Mouse (Mus musculus) liver, adult 2 months (tissue): ENCODE data around the gene Tmem212. TPM values are rescaled to one million over a fixed set of nuclear protein-coding genes. Genes with fewer than 3 reads are reported as not detected.

ENCODE experiments used
- DNase-seq: peaks from one replicate; pipeline ENCODE4 v3.0.0-alpha.2; 2011; ENCODE audit warnings: low read depth, low spot score; ENCODE audit errors: extremely low read depth
- H3K27ac ChIP-seq: fragments of 200-500 bp; replicated peaks from 2 replicates; pipeline ENCODE4 v1.5.1; 2012; ENCODE audit warnings: low read depth, mild to moderate bottlenecking, control low read depth, inconsistent platforms, low read length; ENCODE audit not compliant: insufficient read depth
- H3K27me3 ChIP-seq: fragments of 200-500 bp; 2 replicates; pipeline ENCODE4 v1.6.1; 2012; ENCODE audit warnings: mild to moderate bottlenecking, moderate library complexity, low read length, inconsistent platforms; ENCODE audit not compliant: control insufficient read depth, insufficient read depth
- H3K36me3 ChIP-seq: fragments of 200-500 bp; 2 replicates; pipeline ENCODE4 v1.6.1; 2012; ENCODE audit warnings: low read length, inconsistent platforms; ENCODE audit not compliant: control insufficient read depth, insufficient read depth
- H3K4me1 ChIP-seq: fragments of 200-500 bp; 2 replicates; pipeline ENCODE4 v1.6.1; 2011; ENCODE audit warnings: low read length; ENCODE audit not compliant: control insufficient read depth, insufficient read depth
- H3K4me3 ChIP-seq: fragments of 200-500 bp; 2 replicates; pipeline ENCODE4 v1.5.1; 2011; ENCODE audit warnings: low read depth, mild to moderate bottlenecking, control low read depth, low read length, moderate library complexity; ENCODE audit not compliant: insufficient read depth
- H3K79me2 ChIP-seq: fragments of 200-500 bp; 2 replicates; pipeline ENCODE4 v1.6.1; 2012; ENCODE audit warnings: inconsistent platforms, mild to moderate bottlenecking, low read length, moderate library complexity; ENCODE audit not compliant: control insufficient read depth, insufficient read depth
- H3K9ac ChIP-seq: fragments of 200-500 bp; 2 replicates; pipeline ENCODE4 v1.6.1; 2012; ENCODE audit warnings: low read depth, mild to moderate bottlenecking, control low read depth, inconsistent platforms, low read length
- CTCF ChIP-seq: fragments of 200-500 bp; IDR thresholded peaks from 2 replicates; pipeline ENCODE4 v1.5.1; 2011; ENCODE audit warnings: low read depth, low read length, control low read depth
- POLR2A ChIP-seq: fragments of 200-500 bp; IDR thresholded peaks from 2 replicates; pipeline ENCODE4 v1.6.1; 2011; ENCODE audit warnings: low read length, control low read depth; ENCODE audit not compliant: insufficient read depth; ENCODE audit errors: extremely low read depth
- WGBS: fragments of 180-500 bp; shearing (Covaris S2); methylation state at CpG from one replicate; pipeline ENCODE4 v1.1.7; 2018; 5-methylcytosine and 5-hydroxymethylcytosine counted together
- polyA plus RNA-seq: library from polyadenylated mRNA; depleted of rRNA; stranded (reverse); fragments of >200 nt; gene quantifications from 2 replicates; pipeline ENCODE4 v1.2.3, GENCODE M21; 2012
- total RNA-seq: library from RNA; depleted of rRNA; stranded (reverse); fragments of >200 nt; gene quantifications from 2 replicates; pipeline ENCODE4 v1.2.3, GENCODE M21; 2014

The Tmem212 gene
- total and polyA plus RNA-seq, 2 experiments, result not detected

DNA sequence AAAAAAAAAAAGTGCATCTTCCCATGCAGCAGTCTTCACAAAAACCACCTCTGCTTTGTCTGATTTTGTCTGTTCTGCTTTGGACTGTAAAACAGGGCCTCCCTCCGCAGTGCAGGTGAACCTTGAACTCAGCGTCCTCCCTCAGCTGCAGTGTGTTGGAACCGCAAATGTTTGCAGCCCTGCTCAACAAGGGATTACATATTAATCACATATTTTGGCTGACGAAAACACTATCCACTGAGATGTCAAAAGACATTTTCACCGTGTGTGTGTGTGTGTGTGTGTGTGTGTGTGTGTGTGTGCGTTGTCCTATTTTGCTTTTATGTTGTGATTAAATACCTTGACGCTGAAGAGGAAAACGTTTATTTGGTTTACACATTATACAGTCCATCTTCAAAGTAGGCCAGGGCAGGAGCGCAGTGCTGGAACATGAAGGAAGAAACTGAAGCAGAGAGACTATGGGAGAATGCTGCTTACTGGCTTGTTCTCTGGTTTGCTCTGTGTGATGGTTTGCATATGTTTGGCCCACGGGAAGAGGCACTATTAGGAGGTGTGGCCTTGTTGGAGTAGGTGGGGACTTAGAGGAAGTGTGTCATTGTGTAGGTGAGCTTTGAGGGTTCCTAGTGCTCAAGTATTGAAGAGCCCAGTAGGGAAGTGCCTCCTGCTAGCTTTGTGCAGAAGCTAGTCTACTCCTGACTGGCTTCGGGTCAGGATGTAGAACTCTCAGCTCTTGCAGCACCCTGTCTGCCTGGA lies 25.3 kb upstream of the Tmem212 start:
- H3K9ac ChIP-seq, result no peak overlapping the region
- H3K27ac ChIP-seq, result peak overlapping the region; percentile 18; the same call in 1 of the 2 replicates
- H3K36me3 ChIP-seq, result no peaks in the 10 kb centered on the region
- H3K79me2 ChIP-seq, result no peaks in the 10 kb centered on the region
- peaks cover 7% of the 10 kb centered on the region for H3K4me1 ChIP-seq
- 33% methylated on average over 11 of the region's 11 CpGs for WGBS
- no peak overlapping the region for H3K4me3 ChIP-seq
- peak; percentile 91 for DNase-seq
- TF ChIP-seq POLR2A, result no peak
- TF ChIP-seq CTCF, result no peak
- no peaks in the 10 kb centered on the region for H3K27me3 ChIP-seq

GRCm38 (mm10) chr3:27918656-27919436 lies 22.7 kb upstream of the Tmem212 start:
- Histone ChIP-seq H3K9ac (no peak overlapping the region), H3K4me1 (peaks cover 7% of the 10 kb centered on the region), H3K4me3 (no peak overlapping the region), H3K36me3 (no peaks in the 10 kb centered on the region), H3K27me3 (no peaks in the 10 kb centered on the region), H3K79me2 (no peaks in the 10 kb centered on the region), H3K27ac (no peak overlapping the region)
- no peak for TF ChIP-seq POLR2A
- no peak for TF ChIP-seq CTCF
- 44% methylated on average over 14 of the region's 14 CpGs for WGBS
- peak; percentile 66 for DNase-seq

- H3K36me3 ChIP-seq, result no peaks in the 10 kb centered on the region
- no peak for TF ChIP-seq POLR2A
- no peak for TF ChIP-seq CTCF
- 84% methylated on average over 3 of the region's 3 CpGs for WGBS
These were observed 12.8 kb upstream of the Tmem212 start for GRCm38 (mm10) chr3:27909016-27909415.

DNA sequence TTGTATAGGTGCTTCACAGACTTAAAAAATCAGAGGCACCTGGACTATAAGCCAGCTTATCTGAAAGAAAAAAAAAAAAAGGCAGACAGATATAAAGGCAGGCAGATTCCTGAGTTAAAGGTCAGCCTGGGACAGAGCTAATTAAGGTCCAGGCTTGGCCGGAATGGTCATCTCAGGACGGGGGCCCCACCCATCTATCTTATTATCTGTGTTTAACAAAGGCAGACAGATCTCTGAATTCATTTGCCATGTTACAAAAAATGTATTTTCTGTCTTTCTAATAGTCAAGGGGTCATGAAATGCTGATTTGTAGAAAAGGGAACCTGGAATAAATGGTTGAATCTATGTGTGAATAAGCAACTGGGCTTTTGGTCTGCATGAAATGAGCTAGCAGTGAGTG lies 12.1 kb upstream of the Tmem212 start:
- 81% methylated on average over 2 of the region's 2 CpGs for WGBS

More at GRCm38 (mm10) chr3:27909016-27909415, 12.8 kb upstream of the Tmem212 start:
- Histone ChIP-seq H3K4me3 (no peak overlapping the region), H3K79me2 (no peaks in the 10 kb centered on the region), H3K9ac (no peak overlapping the region), H3K4me1 (peaks cover 15% of the 10 kb centered on the region), H3K27me3 (no peaks in the 10 kb centered on the region), H3K27ac (0 out of 2 replicates have a peak overlapping the region, but pooled peaks have one; percentile 16)
- DNase-seq, result no peak

GRCm38 (mm10) chr3:27907301-27907700 lies 11.1 kb upstream of the Tmem212 start:
- Histone ChIP-seq H3K27ac (no peak overlapping the region), H3K27me3 (no peaks in the 10 kb centered on the region), H3K79me2 (no peaks in the 10 kb centered on the region), H3K9ac (no peak overlapping the region), H3K4me1 (peaks cover 15% of the 10 kb centered on the region), H3K36me3 (no peaks in the 10 kb centered on the region), H3K4me3 (no peak overlapping the region)
- peak; percentile 68 for DNase-seq
- no peak for TF ChIP-seq POLR2A
- no peak for TF ChIP-seq CTCF
- WGBS, result 11% methylated on average over 2 of the region's 2 CpGs

More for the DNA sequence above, 12.1 kb upstream of the Tmem212 start:
- peaks cover 15% of the 10 kb centered on the region for H3K4me1 ChIP-seq
- H3K9ac ChIP-seq, result no peak overlapping the region
- no peaks in the 10 kb centered on the region for H3K36me3 ChIP-seq
- TF ChIP-seq POLR2A, result no peak
- no peak for TF ChIP-seq CTCF
- H3K27me3 ChIP-seq, result no peaks in the 10 kb centered on the region
- H3K27ac ChIP-seq, result no peak overlapping the region
- no peaks in the 10 kb centered on the region for H3K79me2 ChIP-seq
- no peak for DNase-seq
- H3K4me3 ChIP-seq, result no peak overlapping the region

GRCm38 (mm10) chr3:27906647-27907209 lies 10.6 kb upstream of the Tmem212 start:
- WGBS, result 95% methylated on average over 7 of the region's 7 CpGs
- peaks cover 15% of the 10 kb centered on the region for H3K4me1 ChIP-seq
- no peak overlapping the region for H3K4me3 ChIP-seq
- H3K27ac ChIP-seq, result no peak overlapping the region
- H3K9ac ChIP-seq, result no peak overlapping the region
- no peaks in the 10 kb centered on the region for H3K27me3 ChIP-seq
- no peaks in the 10 kb centered on the region for H3K79me2 ChIP-seq
- no peaks in the 10 kb centered on the region for H3K36me3 ChIP-seq
- DNase-seq, result no peak
- TF ChIP-seq CTCF, result no peak
- TF ChIP-seq POLR2A, result no peak
